Mouse (Mus musculus): ENCODE results near the gene Ufc1.
"Not testable (repeated sequence)": the region's sequence is repeated elsewhere in the genome, so short reads cannot be mapped to it uniquely, and the experiment has no call there.

The Ufc1 gene

GRCm38 (mm10) chr1:171248386-171249226 lies 46.2 kb downstream of the Ufc1 start:
- DNase-seq (ENCODE audit: low read depth, low spot score) = no peak

DNA sequence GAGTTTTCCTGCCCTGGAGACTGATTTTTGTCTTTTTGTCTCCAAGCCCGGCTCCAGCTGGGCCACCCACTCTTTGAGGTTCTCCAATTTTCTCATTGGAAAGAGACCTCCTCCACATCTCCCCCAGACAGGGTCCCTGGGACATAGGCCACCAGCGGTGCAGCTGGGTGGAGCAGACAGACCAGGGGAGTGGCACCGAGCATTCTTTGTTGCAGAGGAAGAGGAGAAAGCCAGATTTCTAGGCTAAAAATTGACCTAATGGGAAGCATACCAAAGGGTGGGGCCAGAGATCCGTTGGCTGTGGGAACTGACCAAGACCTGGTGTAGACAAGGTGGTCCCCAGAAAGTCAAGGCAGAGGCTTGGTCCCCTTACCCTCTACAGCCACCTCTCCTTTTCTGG lies 46.9 kb downstream of the Ufc1 start:
- DNase-seq (ENCODE audit: low read depth, low spot score) = no peak

GRCm38 (mm10) chr1:171247453-171247841 lies 47.4 kb downstream of the Ufc1 start:
- DNase-seq (ENCODE audit: low read depth, low spot score) = no peak

GRCm38 (mm10) chr1:171246709-171247452 lies 47.9 kb downstream of the Ufc1 start:
- peak; percentile 96 for DNase-seq (ENCODE audit: low read depth, low spot score)

GRCm38 (mm10) chr1:171245353-171245752 lies 49.5 kb downstream of the Ufc1 start:
- no peak for DNase-seq (ENCODE audit: low read depth, low spot score)

GRCm38 (mm10) chr1:171241952-171242351 lies 52.9 kb downstream of the Ufc1 start:
- DNase-seq (ENCODE audit: low read depth, low spot score) = not testable (repeated sequence)

DNA sequence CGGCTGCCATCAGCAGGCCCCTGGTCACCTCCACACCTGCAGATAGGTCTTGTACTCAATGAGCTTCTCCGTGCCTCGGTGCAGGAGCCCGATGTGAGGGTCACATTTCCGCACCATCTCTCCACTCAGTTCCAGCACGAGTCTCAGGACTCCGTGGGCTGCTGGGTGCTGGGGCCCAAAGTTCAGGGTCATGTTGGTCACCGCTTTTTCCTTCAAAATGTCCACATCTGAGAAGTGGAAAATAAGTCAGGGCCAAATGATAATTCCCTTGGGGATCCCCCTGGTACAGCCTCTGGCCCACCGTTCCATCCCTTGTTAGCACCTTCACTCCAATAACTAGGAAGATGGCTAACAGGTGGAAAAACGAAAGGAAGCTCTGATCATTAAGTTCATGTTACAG lies 53.9 kb downstream of the Ufc1 start:
- DNase-seq (ENCODE audit: low read depth, low spot score) = no peak

- DNase-seq (ENCODE audit: low read depth, low spot score) = no peak
Measured at GRCm38 (mm10) chr1:171239992-171240744, 54.7 kb downstream of the Ufc1 start.

All from A20 (cell line).